Mouse (Mus musculus): Measurements from ENCODE around the gene Fgf3. TPM values are rescaled to one million over a fixed set of nuclear protein-coding genes. Genes with fewer than 3 reads are reported as not detected.

The Fgf3 gene
- not detected in 2 replicates for polyA plus RNA-seq (2015; fragmentation: Nextera tagmentation; extraction: Ambion mirVana)

GRCm38 (mm10) chr7:144837891-144838488 lies at the start of gene Fgf3:
Gene Fgf3, plus strand, starts transcription at chr7:144838083.
- Histone ChIP-seq H3K9me3 (ENCODE audit: control insufficient read depth, low read length) (no peaks in the 10 kb centered on the region), H3K4me2 (ENCODE audit: low read depth, low read length) (peak within 1 kb of the TSS; percentile 59)

GRCm38 (mm10) chr7:144788631-144789030 lies 49.3 kb upstream of the Fgf3 start:
- WGBS: 18% methylated on average over 4 of the region's 4 CpGs
- Histone ChIP-seq H3K36me3 (ENCODE audit: control insufficient read depth, insufficient read depth, low read length) (no peaks in the 10 kb centered on the region), H3K27ac (ENCODE audit: low read length) (no peak overlapping the region), H3K4me1 (replicated peaks; ENCODE audit: control insufficient read depth, insufficient read depth, low read length) (no peaks in the 10 kb centered on the region), H3K27me3 (ENCODE audit: control insufficient read depth, insufficient read depth, low read depth, low read length) (no peaks in the 10 kb centered on the region), H3K9ac (ENCODE audit: low read length) (no peak overlapping the region), H3K4me3 (ENCODE audit: low read length) (no peak overlapping the region), H3K9me3 (ENCODE audit: control insufficient read depth, low read length) (no peaks in the 10 kb centered on the region), H3K4me2 (ENCODE audit: low read depth, low read length) (no peak overlapping the region)
- ATAC-seq (ENCODE audit: low read depth): no peak

More at GRCm38 (mm10) chr7:144837891-144838488, at the start of gene Fgf3:
- WGBS: 3% methylated on average over 43 of the region's 43 CpGs
- no peak for ATAC-seq (ENCODE audit: low read depth)
- Histone ChIP-seq H3K4me3 (ENCODE audit: low read length) (peak within 1 kb of the TSS; percentile 41), H3K27ac (ENCODE audit: low read length) (no peak within 1 kb of the TSS), H3K9ac (ENCODE audit: low read length) (no peak within 1 kb of the TSS), H3K27me3 (ENCODE audit: control insufficient read depth, insufficient read depth, low read depth, low read length) (peaks cover 62% of the 10 kb centered on the region), H3K36me3 (ENCODE audit: control insufficient read depth, insufficient read depth, low read length) (no peaks in the 10 kb centered on the region), H3K4me1 (replicated peaks; ENCODE audit: control insufficient read depth, insufficient read depth, low read length) (peaks cover 2% of the 10 kb centered on the region)

- Histone ChIP-seq H3K4me3 (ENCODE audit: low read length) (peak overlapping the region; percentile 29), H3K36me3 (ENCODE audit: control insufficient read depth, insufficient read depth, low read length) (no peaks in the 10 kb centered on the region), H3K4me1 (replicated peaks; ENCODE audit: control insufficient read depth, insufficient read depth, low read length) (no peaks in the 10 kb centered on the region), H3K4me2 (ENCODE audit: low read depth, low read length) (peak overlapping the region; percentile 54), H3K9me3 (ENCODE audit: control insufficient read depth, low read length) (no peaks in the 10 kb centered on the region), H3K27ac (ENCODE audit: low read length) (no peak overlapping the region), H3K27me3 (ENCODE audit: control insufficient read depth, insufficient read depth, low read depth, low read length) (no peaks in the 10 kb centered on the region), H3K9ac (ENCODE audit: low read length) (no peak overlapping the region)
- ATAC-seq (ENCODE audit: low read depth): no peak
- WGBS: 47% methylated on average over 36 of the region's 36 CpGs
Measured at GRCm38 (mm10) chr7:144789601-144790556, 48.0 kb upstream of the Fgf3 start.

GRCm38 (mm10) chr7:144791426-144791825 lies 46.5 kb upstream of the Fgf3 start:
- H3K27me3 ChIP-seq (ENCODE audit: control insufficient read depth, insufficient read depth, low read depth, low read length): no peaks in the 10 kb centered on the region
- WGBS: 82% methylated on average over 7 of the region's 7 CpGs
- H3K9ac ChIP-seq (ENCODE audit: low read length): no peak overlapping the region

GRCm38 (mm10) chr7:144793296-144793695 lies 44.6 kb upstream of the Fgf3 start:
- H3K27ac ChIP-seq (ENCODE audit: low read length): no peak overlapping the region

More at GRCm38 (mm10) chr7:144791426-144791825, 46.5 kb upstream of the Fgf3 start:
- Histone ChIP-seq H3K4me1 (replicated peaks; ENCODE audit: control insufficient read depth, insufficient read depth, low read length) (no peaks in the 10 kb centered on the region), H3K4me3 (ENCODE audit: low read length) (no peak overlapping the region), H3K27ac (ENCODE audit: low read length) (no peak overlapping the region), H3K9me3 (ENCODE audit: control insufficient read depth, low read length) (no peaks in the 10 kb centered on the region), H3K4me2 (ENCODE audit: low read depth, low read length) (no peak overlapping the region), H3K36me3 (ENCODE audit: control insufficient read depth, insufficient read depth, low read length) (no peaks in the 10 kb centered on the region)
- no peak for ATAC-seq (ENCODE audit: low read depth)

GRCm38 (mm10) chr7:144795976-144796474 lies 41.9 kb upstream of the Fgf3 start:
- Histone ChIP-seq H3K36me3 (ENCODE audit: control insufficient read depth, insufficient read depth, low read length) (no peaks in the 10 kb centered on the region), H3K4me1 (replicated peaks; ENCODE audit: control insufficient read depth, insufficient read depth, low read length) (no peaks in the 10 kb centered on the region), H3K4me2 (ENCODE audit: low read depth, low read length) (no peak overlapping the region), H3K9me3 (ENCODE audit: control insufficient read depth, low read length) (no peaks in the 10 kb centered on the region), H3K27ac (ENCODE audit: low read length) (no peak overlapping the region), H3K4me3 (ENCODE audit: low read length) (no peak overlapping the region), H3K9ac (ENCODE audit: low read length) (no peak overlapping the region), H3K27me3 (ENCODE audit: control insufficient read depth, insufficient read depth, low read depth, low read length) (no peaks in the 10 kb centered on the region)
- no peak for ATAC-seq (ENCODE audit: low read depth)
- 54% methylated on average over 9 of the region's 9 CpGs for WGBS

More at GRCm38 (mm10) chr7:144793296-144793695, 44.6 kb upstream of the Fgf3 start:
- H3K27me3 ChIP-seq (ENCODE audit: control insufficient read depth, insufficient read depth, low read depth, low read length): no peaks in the 10 kb centered on the region
- H3K4me1 ChIP-seq (replicated peaks; ENCODE audit: control insufficient read depth, insufficient read depth, low read length): no peaks in the 10 kb centered on the region
- no peak overlapping the region for H3K9ac ChIP-seq (ENCODE audit: low read length)
- H3K9me3 ChIP-seq (ENCODE audit: control insufficient read depth, low read length): no peaks in the 10 kb centered on the region
- 54% methylated on average over 10 of the region's 10 CpGs for WGBS
- no peaks in the 10 kb centered on the region for H3K36me3 ChIP-seq (ENCODE audit: control insufficient read depth, insufficient read depth, low read length)
- H3K4me3 ChIP-seq (ENCODE audit: low read length): no peak overlapping the region
- no peak for ATAC-seq (ENCODE audit: low read depth)
- no peak overlapping the region for H3K4me2 ChIP-seq (ENCODE audit: low read depth, low read length)

GRCm38 (mm10) chr7:144796986-144797735 lies 40.7 kb upstream of the Fgf3 start:
- ATAC-seq (ENCODE audit: low read depth): no peak
- H3K9me3 ChIP-seq (ENCODE audit: control insufficient read depth, low read length): no peaks in the 10 kb centered on the region
- 68% methylated on average over 17 of the region's 17 CpGs for WGBS
- no peak overlapping the region for H3K4me2 ChIP-seq (ENCODE audit: low read depth, low read length)
- no peaks in the 10 kb centered on the region for H3K36me3 ChIP-seq (ENCODE audit: control insufficient read depth, insufficient read depth, low read length)
- no peaks in the 10 kb centered on the region for H3K4me1 ChIP-seq (replicated peaks; ENCODE audit: control insufficient read depth, insufficient read depth, low read length)
- H3K4me3 ChIP-seq (ENCODE audit: low read length): no peak overlapping the region
- no peak overlapping the region for H3K9ac ChIP-seq (ENCODE audit: low read length)
- H3K27ac ChIP-seq (ENCODE audit: low read length): no peak overlapping the region
- H3K27me3 ChIP-seq (ENCODE audit: control insufficient read depth, insufficient read depth, low read depth, low read length): no peaks in the 10 kb centered on the region

GRCm38 (mm10) chr7:144798471-144798870 lies 39.4 kb upstream of the Fgf3 start:
- Histone ChIP-seq H3K4me1 (replicated peaks; ENCODE audit: control insufficient read depth, insufficient read depth, low read length) (no peaks in the 10 kb centered on the region), H3K9ac (ENCODE audit: low read length) (no peak overlapping the region), H3K4me2 (ENCODE audit: low read depth, low read length) (no peak overlapping the region), H3K27ac (ENCODE audit: low read length) (no peak overlapping the region), H3K27me3 (ENCODE audit: control insufficient read depth, insufficient read depth, low read depth, low read length) (no peaks in the 10 kb centered on the region), H3K36me3 (ENCODE audit: control insufficient read depth, insufficient read depth, low read length) (no peaks in the 10 kb centered on the region), H3K9me3 (ENCODE audit: control insufficient read depth, low read length) (no peaks in the 10 kb centered on the region), H3K4me3 (ENCODE audit: low read length) (no peak overlapping the region)
- ATAC-seq (ENCODE audit: low read depth): no peak
- 33% methylated on average over 1 of the region's 1 CpGs for WGBS

Data from lung, embryonic 16.5 days (tissue).